Mouse (Mus musculus) hindbrain, embryonic 16.5 days (tissue): ENCODE data around the gene Prcc. TPM values are rescaled to one million over a fixed set of nuclear protein-coding genes. Genes with fewer than 3 reads are reported as not detected.
"Not testable (repeated sequence)": the region's sequence is repeated elsewhere in the genome, so short reads cannot be mapped to it uniquely, and the experiment has no call there.

Experiments
- ATAC-seq: fragments of 200-750 bp; cut with Nextera tagmentation; 2 replicates; pipeline ENCODE4 v1.8.0; 2017; ENCODE audit warnings: moderate TSS enrichment, moderate library complexity
- H3K27ac ChIP-seq: fragments of 300-500 bp; sonication (generic); 2 replicates; pipeline ENCODE4 v1.5.1; 2014; ENCODE audit warnings: low read depth, mild to moderate bottlenecking, control low read depth, low read length, moderate library complexity
- H3K27me3 ChIP-seq: fragments of 300-500 bp; sonication (generic); replicated peaks from 2 replicates; pipeline ENCODE4 v1.6.1; 2014; ENCODE audit warnings: low read length; ENCODE audit not compliant: control insufficient read depth, insufficient read depth
- H3K36me3 ChIP-seq: fragments of 300-500 bp; sonication (generic); 2 replicates; pipeline ENCODE4 v1.6.1; 2014; ENCODE audit warnings: mild to moderate bottlenecking, low read length, moderate library complexity, mixed read lengths; ENCODE audit not compliant: control insufficient read depth, insufficient read depth
- H3K4me1 ChIP-seq: fragments of 300-500 bp; sonication (generic); 2 replicates; pipeline ENCODE4 v1.6.1; 2014; ENCODE audit warnings: low read depth, low read length; ENCODE audit not compliant: control insufficient read depth, insufficient read depth
- H3K4me2 ChIP-seq: fragments of 300-500 bp; sonication (generic); 2 replicates; pipeline ENCODE4 v1.6.1; 2014; ENCODE audit warnings: mild to moderate bottlenecking, low read length, control low read depth, moderate library complexity
- H3K4me3 ChIP-seq: fragments of 300-500 bp; sonication (generic); 2 replicates; pipeline ENCODE4 v1.5.1; 2014; ENCODE audit warnings: mild to moderate bottlenecking, low read length, control low read depth, moderate library complexity
- H3K9ac ChIP-seq: fragments of 300-500 bp; sonication (generic); 2 replicates; pipeline ENCODE4 v1.6.1; 2014; ENCODE audit warnings: low read depth, mild to moderate bottlenecking, control low read depth, low read length, moderate library complexity
- H3K9me3 ChIP-seq: fragments of 300-500 bp; sonication (generic); 2 replicates; pipeline ENCODE4 v1.6.1; 2014; ENCODE audit warnings: mild to moderate bottlenecking, low read length, moderate library complexity; ENCODE audit not compliant: control insufficient read depth
- WGBS: fragments of 180-500 bp; shearing (Covaris S2); extraction: QIAGEN DNeasy Blood & Tissue Kit; methylation state at CpG from one replicate; pipeline ENCODE4 v1.1.7; 2014; 5-methylcytosine and 5-hydroxymethylcytosine counted together
- polyA plus RNA-seq: library from polyadenylated mRNA; unstranded; fragments of >200 nt; fragmentation: Nextera tagmentation; extraction: Ambion mirVana; gene quantifications from 2 replicates; pipeline ENCODE4 v1.2.1, GENCODE M21; 2015

Gene Prcc
- polyA plus RNA-seq, 1 experiment from 2014 or later, result 13.9 TPM

DNA sequence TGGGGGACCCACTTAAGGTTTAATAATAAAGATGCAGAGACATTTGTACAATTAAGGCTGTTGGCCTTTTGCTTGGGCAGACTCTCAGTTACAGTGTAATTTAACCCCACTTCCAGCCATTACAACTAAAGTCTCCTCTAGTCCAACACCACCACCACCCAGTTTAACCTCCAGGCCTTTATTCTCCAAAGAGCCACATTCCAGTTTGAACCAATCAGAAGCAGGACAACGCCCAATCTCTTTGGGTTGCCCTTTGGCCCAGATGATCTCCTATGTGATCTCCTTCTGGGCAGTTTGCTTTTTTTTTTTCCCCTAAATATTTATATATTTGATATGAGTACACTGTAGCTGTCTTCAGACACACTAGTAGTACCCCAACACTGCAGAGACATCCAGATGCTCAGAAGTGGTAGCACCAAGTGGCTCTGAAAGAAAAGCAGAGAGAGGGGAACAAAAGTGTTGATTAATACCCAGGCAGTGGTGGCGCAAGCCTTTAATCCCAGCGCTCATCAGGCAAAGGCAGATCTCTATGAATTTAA lies 8.0 kb upstream of the Prcc start:
- Histone ChIP-seq H3K27ac (no peak overlapping the region), H3K4me3 (no peak overlapping the region), H3K36me3 (no peaks in the 10 kb centered on the region), H3K9me3 (no peaks in the 10 kb centered on the region), H3K4me2 (no peak overlapping the region), H3K27me3 (no peaks in the 10 kb centered on the region), H3K9ac (no peak overlapping the region), H3K4me1 (no peaks in the 10 kb centered on the region)
- no peak for ATAC-seq
- 83% methylated on average over 3 of the region's 3 CpGs for WGBS

DNA sequence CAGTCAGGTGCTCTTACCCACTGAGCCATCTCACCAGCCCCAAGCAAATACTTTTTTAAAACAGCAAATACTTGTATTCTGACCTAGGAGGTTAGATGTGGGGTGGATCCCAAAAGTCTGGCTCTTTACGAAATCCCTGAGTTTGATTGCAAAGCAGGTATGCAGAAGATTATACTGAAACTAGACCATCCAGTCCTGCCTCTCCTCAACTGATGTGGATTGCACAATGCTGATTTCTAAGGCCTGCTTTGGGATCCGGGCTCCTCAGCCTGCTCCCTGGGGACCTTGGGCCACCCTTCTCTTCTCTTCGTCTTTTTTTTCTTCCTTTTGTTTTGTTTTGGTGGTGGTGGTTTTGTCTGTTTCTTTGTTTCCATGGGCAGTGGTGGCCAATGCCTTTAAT lies 6.1 kb upstream of the Prcc start:
- Histone ChIP-seq H3K4me3 (no peak overlapping the region), H3K4me1 (no peaks in the 10 kb centered on the region), H3K27me3 (no peaks in the 10 kb centered on the region), H3K36me3 (no peaks in the 10 kb centered on the region), H3K9me3 (no peaks in the 10 kb centered on the region), H3K27ac (no peak overlapping the region), H3K4me2 (no peak overlapping the region), H3K9ac (no peak overlapping the region)
- WGBS, result 51% methylated on average over 3 of the region's 3 CpGs
- no peak for ATAC-seq

DNA sequence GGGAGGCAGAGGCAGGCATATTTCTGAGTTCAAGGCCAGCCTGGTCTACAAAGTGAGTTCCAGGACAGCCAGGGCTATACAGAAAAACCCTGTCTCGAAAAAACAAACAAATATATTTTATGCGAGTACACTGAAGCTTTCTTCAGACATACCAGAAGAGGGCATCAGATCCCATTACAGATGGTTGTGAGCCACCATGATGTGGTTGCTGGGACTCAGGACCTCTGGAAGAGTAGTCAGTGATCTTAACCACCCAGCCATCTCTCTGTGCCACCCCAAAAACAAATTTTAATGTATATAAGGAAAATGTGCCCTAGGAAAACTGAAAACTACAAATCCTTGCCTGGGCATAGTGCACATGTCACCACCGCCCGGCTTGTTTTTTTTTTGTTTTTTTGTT lies 2.0 kb upstream of the Prcc start:
- not testable (repeated sequence) for ATAC-seq, H3K9ac ChIP-seq, H3K9me3 ChIP-seq, H3K27me3 ChIP-seq, H3K36me3 ChIP-seq, H3K4me3 ChIP-seq, H3K27ac ChIP-seq, H3K4me2 ChIP-seq
- 81% methylated on average over 4 of the region's 4 CpGs for WGBS
- peaks cover 16% of the 10 kb centered on the region for H3K4me1 ChIP-seq

DNA sequence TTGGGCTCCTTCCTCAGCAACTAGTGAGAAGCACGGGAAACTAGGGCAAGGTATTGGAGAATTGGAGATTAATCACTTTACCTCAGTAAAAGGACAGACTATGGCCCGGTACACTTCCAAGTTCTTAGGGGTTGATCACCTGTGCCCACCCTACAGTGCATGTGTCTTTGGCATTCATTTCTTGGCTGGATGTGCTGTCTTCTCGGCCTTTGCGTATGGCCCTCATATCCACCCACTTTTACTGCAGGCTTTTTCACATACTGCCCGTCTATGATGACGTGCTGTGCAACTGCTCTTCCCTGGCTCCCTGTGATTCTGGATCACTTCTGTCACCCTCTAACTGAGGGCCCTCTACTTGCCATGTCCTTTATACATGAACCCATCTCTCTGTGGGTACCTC lies 1.0 kb upstream of the Prcc start:
- WGBS, result 86% methylated on average over 6 of the region's 6 CpGs
- Histone ChIP-seq H3K9ac (no peak overlapping the region), H3K27me3 (no peaks in the 10 kb centered on the region), H3K9me3 (no peaks in the 10 kb centered on the region), H3K36me3 (no peaks in the 10 kb centered on the region), H3K27ac (no peak overlapping the region), H3K4me3 (peak overlapping the region; percentile 53; the same call in 1 of the 2 replicates), H3K4me1 (peaks cover 18% of the 10 kb centered on the region), H3K4me2 (peak overlapping the region; percentile 65)
- no peak for ATAC-seq

DNA sequence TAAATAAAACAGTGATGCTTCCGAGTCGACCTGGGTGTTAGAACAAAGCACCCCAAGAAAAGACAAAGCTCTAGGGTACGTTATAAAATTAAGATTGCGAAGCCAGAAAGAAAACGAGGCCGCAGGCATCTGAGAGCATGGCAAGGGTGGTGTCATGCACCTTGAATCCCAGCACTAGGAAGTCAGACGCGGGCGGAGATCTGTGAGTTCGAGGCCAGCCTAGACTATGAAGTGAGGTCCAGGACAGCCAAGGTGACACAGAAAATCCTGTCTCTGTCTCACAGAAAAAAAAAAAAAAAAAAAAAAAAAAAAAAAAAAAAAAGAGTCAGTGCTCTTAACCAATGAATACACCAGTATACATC lies 577 bp upstream of the Prcc start:
- WGBS, result 14% methylated on average over 10 of the region's 10 CpGs

DNA sequence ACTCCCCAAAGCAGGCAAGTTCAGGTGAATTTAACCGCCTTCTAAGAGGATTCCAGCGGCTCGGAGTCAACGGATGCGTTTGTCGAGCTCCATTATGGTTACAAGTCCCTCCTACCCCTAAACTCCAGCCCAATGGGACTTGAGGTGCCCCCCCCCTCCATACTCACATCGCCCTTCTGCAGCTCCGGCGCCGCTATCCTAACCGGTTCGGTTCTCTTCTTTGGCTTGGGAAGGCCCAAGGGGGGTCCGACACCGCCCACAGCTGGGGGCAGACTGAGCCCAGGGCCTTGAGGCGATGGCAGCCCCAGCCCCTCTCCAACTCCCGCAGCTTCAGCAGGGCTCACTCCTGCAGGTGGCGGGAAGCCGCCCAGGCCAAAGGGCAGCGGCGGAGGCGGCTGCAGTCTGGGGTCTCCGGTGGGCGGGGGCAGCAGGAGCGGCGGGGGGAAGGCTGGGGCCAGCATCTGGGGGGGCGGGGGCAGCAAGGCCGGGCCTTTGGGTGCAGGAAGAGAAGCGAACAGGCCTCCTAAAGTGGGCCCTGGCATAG lies 628 bp downstream of the Prcc start:
- peaks cover 18% of the 10 kb centered on the region for H3K4me1 ChIP-seq
- H3K4me3 ChIP-seq, result peak overlapping the region; percentile 100
- WGBS, result under 1% methylated on average over 28 of the region's 28 CpGs
- ATAC-seq, result no peak; the same call in 1 of the 2 replicates
- peak overlapping the region; percentile 82 for H3K4me2 ChIP-seq
- H3K27ac ChIP-seq, result peak overlapping the region; percentile 89
- H3K27me3 ChIP-seq, result no peaks in the 10 kb centered on the region
- peak overlapping the region; percentile 98 for H3K9ac ChIP-seq
- no peaks in the 10 kb centered on the region for H3K9me3 ChIP-seq
- 0 out of 2 replicates have a peak, but pooled peaks cover 3% of the 10 kb centered on the region for H3K36me3 ChIP-seq

More for the DNA sequence above, 577 bp upstream of the Prcc start:
- H3K27ac ChIP-seq, result 0 out of 2 replicates have a peak overlapping the region, but pooled peaks have one; percentile 29
- H3K4me2 ChIP-seq, result peak overlapping the region; percentile 65
- H3K4me3 ChIP-seq, result peak overlapping the region; percentile 53
- H3K9ac ChIP-seq, result peak overlapping the region; percentile 65
- H3K4me1 ChIP-seq, result peaks cover 18% of the 10 kb centered on the region
- H3K9me3 ChIP-seq, result no peaks in the 10 kb centered on the region
- H3K36me3 ChIP-seq, result no peaks in the 10 kb centered on the region
- no peaks in the 10 kb centered on the region for H3K27me3 ChIP-seq
- ATAC-seq, result no peak

DNA sequence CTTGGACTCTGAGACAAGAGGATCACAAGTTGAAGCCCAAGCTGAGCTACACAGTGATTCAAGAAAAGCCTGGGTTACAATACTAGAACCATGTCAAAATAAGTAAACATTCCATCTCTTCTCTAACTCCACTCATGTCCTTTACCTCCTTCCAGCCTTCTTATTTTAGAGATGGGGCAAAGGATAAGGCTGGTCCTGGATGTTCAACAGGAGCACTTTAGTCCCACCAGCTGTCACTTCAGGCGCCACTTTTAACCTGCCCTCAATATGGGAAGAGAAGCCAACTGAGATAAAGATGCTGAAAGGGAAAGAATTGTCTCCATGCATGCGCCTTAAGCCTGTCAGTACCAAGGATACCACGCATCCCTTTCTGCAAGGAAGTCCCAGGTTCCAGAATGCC lies 1.1 kb downstream of the Prcc start:
- H3K4me1 ChIP-seq, result peaks cover 18% of the 10 kb centered on the region
- WGBS, result 6% methylated on average over 3 of the region's 3 CpGs
- H3K27me3 ChIP-seq, result no peaks in the 10 kb centered on the region
- peak overlapping the region; percentile 100 for H3K4me3 ChIP-seq
- H3K9ac ChIP-seq, result peak overlapping the region; percentile 98
- peak overlapping the region; percentile 89 for H3K27ac ChIP-seq
- H3K4me2 ChIP-seq, result peak overlapping the region; percentile 82
- no peaks in the 10 kb centered on the region for H3K9me3 ChIP-seq
- ATAC-seq, result no peak
- 0 out of 2 replicates have a peak, but pooled peaks cover 3% of the 10 kb centered on the region for H3K36me3 ChIP-seq

DNA sequence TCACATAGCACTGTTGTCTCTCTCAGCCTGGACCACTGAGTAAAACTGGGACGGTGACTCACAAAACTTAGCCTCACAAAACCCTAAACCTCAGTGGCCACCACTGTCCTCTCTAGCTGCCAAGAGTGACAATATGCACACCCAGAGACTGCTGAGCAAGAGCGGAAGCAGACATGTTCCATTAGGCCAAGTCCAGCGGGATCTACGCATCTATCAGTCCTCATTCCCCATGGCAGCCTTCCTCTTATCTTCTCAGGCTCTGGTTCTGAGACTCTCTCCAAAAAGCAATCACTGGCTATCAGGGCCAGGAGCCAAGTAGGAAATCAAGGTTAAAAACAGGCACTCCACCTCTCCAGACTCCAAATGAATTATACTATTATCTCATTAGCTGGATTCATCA lies 7.7 kb downstream of the Prcc start:
- no peak overlapping the region for H3K9ac ChIP-seq
- no peak for ATAC-seq
- H3K4me3 ChIP-seq, result no peak overlapping the region
- no peak overlapping the region for H3K27ac ChIP-seq
- peaks cover 3% of the 10 kb centered on the region for H3K4me1 ChIP-seq
- H3K27me3 ChIP-seq, result no peaks in the 10 kb centered on the region
- H3K36me3 ChIP-seq, result 0 out of 2 replicates have a peak, but pooled peaks cover 3% of the 10 kb centered on the region
- no peak overlapping the region for H3K4me2 ChIP-seq
- no peaks in the 10 kb centered on the region for H3K9me3 ChIP-seq
- 96% methylated on average over 4 of the region's 4 CpGs for WGBS

DNA sequence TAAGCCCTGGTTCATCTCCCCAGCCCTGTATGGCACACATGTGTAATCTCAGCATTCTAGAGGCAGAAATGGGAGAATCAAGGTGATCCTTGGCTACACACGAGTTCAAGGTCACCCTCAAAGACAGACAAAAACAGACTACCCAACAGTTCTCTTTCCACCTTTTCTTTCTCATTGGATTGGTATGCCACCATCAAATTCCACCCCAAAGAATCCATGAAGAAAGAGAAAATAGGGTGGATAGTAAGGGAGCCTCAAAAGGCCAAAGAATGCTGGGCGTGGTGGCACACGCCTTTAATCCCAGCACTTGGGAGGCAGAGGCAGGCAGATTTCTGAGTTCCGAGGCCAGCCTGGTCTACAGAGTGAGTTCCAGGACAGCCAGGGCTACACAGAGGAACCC lies 21.3 kb downstream of the Prcc start:
- H3K4me2 ChIP-seq, ATAC-seq, H3K9me3 ChIP-seq, H3K27ac ChIP-seq, H3K27me3 ChIP-seq, H3K4me1 ChIP-seq, H3K4me3 ChIP-seq, H3K9ac ChIP-seq: not testable (repeated sequence)
- H3K36me3 ChIP-seq, result peaks cover 31% of the 10 kb centered on the region
- WGBS, result 96% methylated on average over 4 of the region's 4 CpGs
